Mouse (Mus musculus): ENCODE data around the gene Nomo1. TPM values are rescaled to one million over a fixed set of nuclear protein-coding genes. Genes with fewer than 3 reads are reported as not detected.

Nomo1 gene
- polyA plus RNA-seq, 1 experiment: 59.7 TPM

Other genes with a start within 250 kb of the Nomo1 start
- gene Lmtk3, start 250.0 kb upstream of the Nomo1 start, polyA plus RNA-seq (2012; rRNA removed): 2.7 and 3.6 TPM in 2 replicates
- 22.6 and 37.0 TPM in 2 replicates for gene Sult2b1, start 249.0 kb upstream of the Nomo1 start, polyA plus RNA-seq (2012; rRNA removed)
- gene Cyth2, start 219.1 kb upstream of the Nomo1 start, polyA plus RNA-seq (2012; rRNA removed): 51.1 and 56.9 TPM in 2 replicates
- gene Kcnj14, start 208.9 kb upstream of the Nomo1 start, polyA plus RNA-seq (2012; rRNA removed): 1.4 and 15.1 TPM in 2 replicates
- 11.4 and 13.8 TPM in 2 replicates for gene Grwd1, start 202.8 kb upstream of the Nomo1 start, polyA plus RNA-seq (2012; rRNA removed)
- gene Kdelr1, start 160.9 kb upstream of the Nomo1 start, polyA plus RNA-seq (2012; rRNA removed): 336 and 353 TPM in 2 replicates
- gene Grin2d, start 155.3 kb upstream of the Nomo1 start, polyA plus RNA-seq (2012; rRNA removed): 1.3 and 1.8 TPM in 2 replicates
- 1.7 and 3.1 TPM in 2 replicates for gene Syngr4, start 137.0 kb upstream of the Nomo1 start, polyA plus RNA-seq (2012; rRNA removed)
- 53.9 and 63.6 TPM in 2 replicates for gene Tmem143, start 136.8 kb upstream of the Nomo1 start, polyA plus RNA-seq (2012; rRNA removed)
- gene Emp3, start 112.3 kb upstream of the Nomo1 start, polyA plus RNA-seq (2012; rRNA removed): 91.6 and 139 TPM in 2 replicates
- 4.6 and 6.9 TPM in 2 replicates for gene Ccdc114, start 109.6 kb upstream of the Nomo1 start, polyA plus RNA-seq (2012; rRNA removed)
- 0.14 and 0.38 TPM in 2 replicates for gene Abcc6, start 3.4 kb upstream of the Nomo1 start, polyA plus RNA-seq (2012; rRNA removed)
- gene Kcnj11, start 67.1 kb downstream of the Nomo1 start, polyA plus RNA-seq (2012; rRNA removed): 16.5 and 18.0 TPM in 2 replicates
- 2.8 and 7.4 TPM in 2 replicates for gene Abcc8, start 146.3 kb downstream of the Nomo1 start, polyA plus RNA-seq (2012; rRNA removed)
- gene Ush1c, start 204.8 kb downstream of the Nomo1 start, polyA plus RNA-seq (2012; rRNA removed): 0.85 and 2.0 TPM in 2 replicates
- gene Otog, start 207.3 kb downstream of the Nomo1 start, polyA plus RNA-seq (2012; rRNA removed): 0.01 TPM in 1 of 2 replicates, not detected in the other